Mouse (Mus musculus) urinary bladder, adult 18-20 months (tissue): ENCODE measurements around the gene Aicda.

Source experiments
- DNase-seq, 2 experiments: peaks; one replicate each; pipeline ENCODE4 v3.0.0; 2022; ENCODE audit warnings: low spot score in 2 of 2, mixed read lengths in 2 of 2

Aicda gene

GRCm38 (mm10) chr6:122601031-122601430 lies 47.4 kb downstream of the Aicda start:
- no peak for DNase-seq

GRCm38 (mm10) chr6:122601615-122602014 lies 48.0 kb downstream of the Aicda start:
- no peak for DNase-seq

GRCm38 (mm10) chr6:122602242-122602991 lies 48.8 kb downstream of the Aicda start, which contains the start of gene Apobec1:
Gene Apobec1, minus strand, starts transcription at chr6:122602444.
- DNase-seq, result peak; percentile 61 to 75

GRCm38 (mm10) chr6:122602992-122603322 lies 49.4 kb downstream of the Aicda start:
- no peak for DNase-seq

GRCm38 (mm10) chr6:122604260-122604659 lies 50.7 kb downstream of the Aicda start:
- DNase-seq, result no peak

- no peak for DNase-seq
Measured at GRCm38 (mm10) chr6:122605483-122605882, 51.9 kb downstream of the Aicda start.

- DNase-seq, result no peak
Measured at GRCm38 (mm10) chr6:122606661-122607060, 53.1 kb downstream of the Aicda start.

- DNase-seq, result no peak
Measured at GRCm38 (mm10) chr6:122607700-122608099, 54.1 kb downstream of the Aicda start.

- no peak for DNase-seq
Measured at GRCm38 (mm10) chr6:122608434-122609376, 55.1 kb downstream of the Aicda start.

- DNase-seq, result no peak
Measured at GRCm38 (mm10) chr6:122609377-122609728, 55.8 kb downstream of the Aicda start.

- DNase-seq, result no peak
Measured at GRCm38 (mm10) chr6:122609771-122610170, 56.2 kb downstream of the Aicda start, which contains the start of gene Gdf3. Gene Gdf3, minus strand, starts transcription at chr6:122610087.

GRCm38 (mm10) chr6:122612426-122612825 lies 58.8 kb downstream of the Aicda start:
- DNase-seq, result no peak
